Mouse (Mus musculus) hematopoietic stem cell, adult 5-6 weeks (primary cell): Measurements from ENCODE around the gene Hip1r. TPM values are rescaled to one million over a fixed set of nuclear protein-coding genes. Genes with fewer than 3 reads are reported as not detected.
A peak's percentile ranks its signal among the peaks of the same experiment; 100 is the strongest.
"Not testable (repeated sequence)": the region's sequence is repeated elsewhere in the genome, so short reads cannot be mapped to it uniquely, and the experiment has no call there.

Experiments
- ATAC-seq, 2 experiments: fragments of 125-278 bp in 1 of 2; replicated peaks in 1 of 2; 2 replicates each; pipeline ENCODE4 v1.8.0; 2016 to 2017; ENCODE audit warnings: inconsistent platforms in 2 of 2, mild to moderate bottlenecking in 2 of 2, moderate number of reproducible peaks in 2 of 2, low read depth in 1 of 2, moderate TSS enrichment in 1 of 2; ENCODE audit not compliant: low FRiP score in 2 of 2, poor library complexity in 2 of 2, severe bottlenecking in 2 of 2, insufficient read depth in 1 of 2, low TSS enrichment in 1 of 2
- total RNA-seq: library from RNA; stranded (forward); fragments of 172-1452, 232-1000 nt; gene quantifications from 2 replicates; pipeline ENCODE4 v1.2.3, GENCODE M21; 2017

Gene Hip1r
- total RNA-seq, 1 experiment from 2014 or later: 47.0 TPM

DNA sequence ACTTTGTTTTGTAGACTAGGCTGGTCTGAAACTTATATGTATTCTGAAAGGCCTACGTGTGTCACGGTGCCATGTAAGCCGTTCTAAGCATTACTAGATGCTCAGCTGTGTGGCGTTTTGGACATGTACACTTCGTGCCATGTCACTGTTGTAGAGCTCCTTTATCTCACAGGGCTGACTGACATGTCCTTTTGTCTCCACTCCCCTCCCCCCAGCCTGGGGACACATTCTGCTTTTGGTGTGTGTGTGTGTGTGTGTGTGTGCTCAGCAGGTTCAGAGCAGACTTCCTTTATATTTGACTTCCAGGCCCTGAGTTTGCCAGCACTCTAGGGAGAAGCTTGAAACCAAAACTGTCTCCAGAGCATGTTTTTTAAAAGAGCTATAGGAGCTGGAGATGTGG, 63.4 kb downstream of the Hip1r start:
- ATAC-seq: peak in 1 of 2 experiments; percentile 15; a peak in 1 of 4 replicates

DNA sequence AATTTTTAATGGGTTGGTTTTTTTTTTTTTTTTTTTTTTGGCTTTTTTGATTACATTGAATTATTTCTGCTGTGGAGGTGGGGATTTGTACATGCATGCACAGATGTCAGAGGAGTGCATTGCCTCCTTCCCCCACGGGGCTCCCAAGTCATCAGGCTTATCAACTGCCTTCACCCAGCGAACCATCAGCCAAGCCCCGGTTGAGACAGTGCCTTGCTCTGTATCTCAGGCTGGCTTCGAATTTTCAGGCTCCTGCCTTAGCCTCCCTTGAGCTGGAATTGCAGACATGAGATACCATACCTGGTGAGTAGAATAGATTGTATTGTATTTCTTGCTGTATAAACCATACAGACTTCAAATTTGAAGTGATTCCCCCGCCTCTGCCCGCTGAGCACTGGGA, 66.2 kb downstream of the Hip1r start:
- no peak for ATAC-seq

DNA sequence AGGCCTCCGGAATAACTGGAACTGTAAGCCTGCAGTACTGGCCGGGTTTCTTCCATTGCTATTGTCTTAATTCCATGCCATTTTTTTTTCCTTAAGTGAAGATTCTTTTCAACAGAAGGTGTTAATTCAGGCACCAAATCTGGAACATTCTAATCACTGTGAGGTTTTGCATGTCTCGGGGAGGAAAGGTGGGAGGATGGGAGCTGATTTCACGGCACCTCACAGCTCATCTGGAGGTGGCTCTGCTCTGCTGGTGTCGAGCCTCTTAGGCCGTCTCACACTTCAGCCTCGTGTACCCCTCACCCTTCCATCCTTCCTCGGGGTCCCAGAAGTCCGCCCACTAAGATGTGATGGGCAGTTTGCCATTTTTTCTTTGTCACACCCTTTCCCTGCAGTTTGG, 67.7 kb downstream of the Hip1r start:
- no peak for ATAC-seq

DNA sequence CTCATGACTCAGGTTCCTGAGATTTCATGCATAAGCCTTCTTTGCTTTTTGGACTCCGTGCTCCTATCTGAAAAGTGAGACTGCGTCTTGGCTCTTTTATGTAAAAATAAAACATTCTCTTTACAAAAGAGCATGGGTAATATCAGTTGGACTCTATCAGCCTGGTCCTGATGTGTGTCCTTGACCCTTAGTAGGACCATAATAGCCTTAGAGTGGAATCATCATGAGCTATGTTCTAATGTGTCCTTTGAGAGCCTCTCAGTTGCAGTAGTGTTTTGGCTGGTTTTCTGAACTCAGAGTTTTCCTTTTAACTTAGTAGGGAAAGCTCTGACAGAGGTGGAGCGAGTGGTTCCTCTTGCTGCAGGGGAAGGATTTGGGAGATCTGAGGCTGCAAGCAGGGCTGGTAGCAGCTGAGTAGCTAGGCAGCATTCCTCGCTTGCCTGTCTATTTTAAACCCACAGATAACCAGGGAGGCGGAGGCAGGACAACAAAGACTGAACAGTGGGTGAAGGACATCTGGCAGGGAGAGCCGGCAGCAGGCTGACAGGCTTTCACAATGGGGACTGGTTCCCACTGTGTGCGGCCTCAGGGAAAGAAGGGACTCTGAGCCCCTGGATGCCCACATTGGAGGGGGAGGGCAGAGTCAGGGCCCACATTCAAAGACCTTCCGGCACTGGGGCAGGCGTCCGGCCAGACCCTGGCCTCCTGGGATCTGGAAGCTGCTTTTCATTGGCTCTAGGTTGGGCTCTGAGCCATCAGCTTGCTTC, 70.0 kb downstream of the Hip1r start:
- no peak for ATAC-seq

DNA sequence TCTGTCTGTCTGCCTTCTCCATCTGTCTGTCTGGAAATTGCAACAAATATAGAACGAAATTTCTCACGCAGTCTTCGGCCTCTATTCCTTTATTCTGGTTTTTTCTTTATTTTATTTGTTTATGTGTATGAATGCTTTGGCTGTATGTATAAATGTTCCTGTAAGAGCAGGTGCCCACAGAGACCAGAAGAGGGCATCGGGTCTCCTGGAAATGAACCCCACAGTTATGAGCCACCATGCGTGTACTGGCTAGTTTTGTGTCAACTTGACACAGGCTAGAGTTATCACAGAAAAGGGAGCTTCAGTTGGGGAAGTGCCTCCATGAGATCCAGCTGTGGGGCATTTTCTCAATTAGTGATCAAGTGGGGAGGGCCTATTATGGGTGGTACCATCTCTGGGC, 70.6 kb downstream of the Hip1r start:
- no peak for ATAC-seq

DNA sequence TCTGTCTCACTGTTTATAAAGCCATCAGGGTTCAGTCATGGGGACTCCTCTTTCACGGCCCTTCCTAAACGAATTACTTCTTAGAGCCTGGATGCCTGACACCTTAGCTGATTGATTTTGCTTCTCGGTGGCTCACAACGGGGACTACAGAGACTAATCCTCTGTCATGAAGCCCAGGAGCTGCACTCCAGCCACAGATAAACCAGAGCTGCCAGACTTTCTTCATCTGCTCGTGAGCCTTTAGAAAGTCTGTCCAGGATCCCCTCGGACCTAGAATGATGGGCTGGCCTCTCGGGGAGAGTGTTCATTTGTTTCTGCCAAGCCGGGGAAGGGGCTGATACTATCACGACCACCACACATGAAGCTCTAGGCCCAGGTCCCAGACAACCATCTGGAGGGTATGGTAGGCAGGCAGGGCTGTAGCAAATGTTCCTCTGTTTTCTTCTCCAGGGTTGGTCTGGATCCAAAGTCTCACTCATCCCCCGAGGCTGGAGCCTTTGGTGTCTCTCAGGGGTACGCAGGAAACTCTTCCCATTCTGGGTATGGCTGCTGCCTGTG, 72.1 kb downstream of the Hip1r start:
- no peak for ATAC-seq

DNA sequence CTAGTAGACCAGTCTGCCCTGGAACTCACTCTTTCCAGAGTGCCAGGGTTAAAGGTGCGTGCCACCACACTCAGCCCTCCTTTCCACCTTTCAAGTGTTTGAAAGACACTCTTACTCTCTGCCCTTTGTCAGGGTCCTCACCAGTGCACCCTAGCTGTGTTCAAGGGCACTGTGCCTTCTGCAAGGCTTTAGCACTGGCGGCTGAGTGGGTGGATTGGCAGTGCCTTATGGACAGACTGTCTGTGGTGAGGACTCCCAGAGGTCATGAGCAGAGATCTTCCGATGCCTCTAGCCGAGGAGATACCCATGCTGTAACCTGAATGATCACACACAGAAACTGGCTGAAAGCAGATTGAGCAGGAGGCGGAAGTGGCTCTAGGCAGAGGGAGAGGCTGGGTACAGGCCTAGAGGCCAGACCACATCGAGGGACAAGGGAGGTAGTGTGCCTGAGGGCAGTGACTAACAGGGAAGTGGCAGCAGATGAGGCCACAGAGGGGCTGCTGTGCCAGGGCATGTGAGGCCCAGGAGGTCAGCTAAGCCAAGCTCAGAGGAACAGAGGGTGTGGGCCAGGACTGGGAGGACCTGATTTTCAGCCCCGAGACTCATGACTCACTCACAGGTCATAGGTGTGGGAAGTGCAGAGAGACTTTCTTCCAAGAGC, 73.4 kb downstream of the Hip1r start:
- peak; percentile 71 to 80 for ATAC-seq

DNA sequence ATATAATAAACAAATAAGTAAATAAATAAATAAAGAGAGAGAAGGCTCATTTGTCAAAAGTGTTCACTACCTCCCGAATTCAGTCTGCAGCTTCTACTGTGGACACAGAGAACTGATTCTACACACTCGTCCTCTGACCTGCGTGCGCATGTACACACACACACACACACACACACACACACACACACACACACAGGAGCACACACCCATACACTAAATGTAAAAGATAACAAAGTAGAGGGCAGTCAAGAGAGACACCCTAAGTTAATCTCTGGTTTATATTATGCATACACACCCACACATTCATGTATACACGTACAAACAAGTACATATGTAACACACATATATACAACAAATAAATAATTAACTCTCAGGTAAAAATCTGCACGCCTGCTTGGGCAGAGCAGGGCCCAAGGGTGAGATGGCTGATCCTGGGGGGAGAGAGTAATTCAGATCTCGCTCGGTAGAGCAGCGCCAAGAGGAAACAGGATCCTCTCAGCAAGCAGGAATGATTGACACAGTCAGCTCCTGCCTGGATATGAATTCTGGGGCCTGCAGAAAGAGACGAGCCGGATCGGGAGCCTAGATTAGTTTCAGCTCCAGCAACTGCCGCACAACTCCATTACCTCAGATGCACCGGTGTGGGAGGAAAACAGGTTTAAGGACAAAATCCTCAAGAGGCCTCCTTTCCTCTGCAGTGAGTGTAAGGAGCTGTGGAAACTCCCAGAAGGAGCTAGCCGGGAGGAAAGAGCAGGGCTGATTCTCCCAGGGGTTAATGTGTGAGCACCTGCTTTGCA, 76.0 kb downstream of the Hip1r start:
- no peak for ATAC-seq

DNA sequence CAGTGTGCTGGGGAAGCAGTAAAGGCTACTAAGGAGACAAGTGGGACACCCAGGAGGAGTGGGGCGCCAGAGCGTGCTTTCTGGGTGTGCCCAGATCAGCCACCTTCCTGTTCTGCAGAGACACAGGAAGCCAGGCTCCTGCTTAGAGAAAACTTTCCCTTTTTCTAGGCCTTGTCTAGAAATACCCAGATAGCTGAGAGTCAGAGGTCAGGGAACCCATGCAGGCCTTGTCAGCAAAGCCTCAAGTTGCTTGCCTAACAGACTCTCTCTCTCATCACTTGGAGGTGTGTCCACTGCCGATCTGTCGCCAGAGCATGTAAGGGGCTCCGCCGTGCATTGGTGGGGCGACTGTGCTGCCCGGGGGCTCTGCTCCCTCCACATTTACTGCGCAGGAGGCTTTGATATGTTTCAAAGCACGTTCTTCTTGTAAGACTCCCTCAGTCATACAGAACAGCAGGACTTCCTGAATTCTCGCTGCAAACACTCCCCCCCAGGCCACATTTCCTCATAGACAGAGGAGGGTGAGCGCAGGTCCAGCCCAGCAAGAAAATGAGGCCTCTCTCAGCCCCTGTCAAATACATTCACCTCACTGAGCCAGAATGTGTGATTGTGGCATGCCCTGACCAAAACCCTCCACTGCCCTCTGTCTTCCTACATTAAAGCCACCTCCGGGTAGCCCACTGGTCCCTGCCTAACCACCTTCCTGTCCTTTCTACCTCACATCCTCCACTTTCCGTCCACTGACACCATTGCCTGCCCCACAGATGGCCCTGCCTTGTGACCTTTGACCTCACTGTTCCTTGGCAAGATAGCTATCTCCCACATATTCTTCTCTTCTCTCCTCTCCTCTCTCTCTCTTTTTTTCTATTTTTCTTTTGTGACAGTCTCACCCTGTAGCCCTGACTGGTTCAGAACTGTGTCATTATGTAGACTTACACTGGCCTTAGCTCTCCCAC, 76.9 kb downstream of the Hip1r start:
- ATAC-seq: peak in 1 of 2 experiments; percentile 25; a peak in 2 of 4 replicates

DNA sequence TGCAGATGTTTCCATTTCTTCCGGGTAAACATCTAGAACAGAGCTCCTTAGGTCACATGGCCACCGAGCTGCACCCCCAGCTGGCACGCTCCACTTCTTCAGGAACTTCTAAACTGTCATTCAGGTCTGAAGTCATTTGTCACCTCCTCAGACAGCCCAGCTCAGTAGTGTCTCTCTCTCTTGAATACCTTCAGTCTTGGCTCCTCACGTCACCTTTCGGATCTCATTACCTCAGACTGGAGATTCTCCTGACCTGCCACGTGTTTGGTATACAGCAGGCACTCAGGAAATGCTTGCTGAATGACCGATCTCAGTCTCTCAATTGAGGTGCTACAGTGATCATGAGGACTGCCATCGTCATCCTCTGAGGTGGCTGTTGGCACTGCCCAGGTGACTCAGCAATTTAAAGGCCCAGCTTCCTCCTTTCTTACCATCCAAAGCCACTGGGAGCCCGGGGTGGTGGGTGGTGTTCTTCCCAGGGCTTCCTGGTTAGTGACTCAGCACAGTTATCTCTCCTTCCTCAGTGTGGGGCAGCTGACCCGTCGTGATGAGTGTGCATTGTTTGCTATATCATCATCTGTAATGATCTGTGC, 78.6 kb downstream of the Hip1r start:
- peak; percentile 82 to 90 for ATAC-seq

DNA sequence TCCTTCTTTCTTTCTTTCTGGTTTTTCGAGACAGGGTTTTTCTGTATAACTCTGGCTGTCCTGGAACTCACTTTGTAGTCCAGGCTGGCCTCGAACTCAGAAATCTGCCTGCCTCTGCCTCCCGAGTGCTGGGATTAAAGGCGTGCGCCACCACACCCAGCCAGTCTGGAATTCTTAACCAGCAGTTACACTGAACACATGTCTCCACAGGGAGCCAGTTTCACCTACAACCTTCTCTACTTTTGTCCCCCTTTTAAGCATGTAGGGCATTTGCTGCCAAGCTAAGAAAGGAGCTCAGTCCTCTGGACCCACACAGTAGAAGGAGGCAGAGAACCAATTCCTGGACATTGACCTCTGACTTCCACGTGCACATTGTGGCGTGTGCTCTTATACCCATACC, 79.2 kb downstream of the Hip1r start:
- not testable (repeated sequence) for ATAC-seq

Other genes with a start within 250 kb of the Hip1r start
- gene Rsrc2, start 224.2 kb upstream of the Hip1r start, total RNA-seq: 376 and 381 TPM in 2 replicates
- gene Kntc1, start 223.9 kb upstream of the Hip1r start, total RNA-seq: 37.5 and 38.5 TPM in 2 replicates
- gene Hcar2, start 108.1 kb upstream of the Hip1r start, total RNA-seq: 9.5 and 10.4 TPM in 2 replicates
- gene Hcar1, start 93.6 kb upstream of the Hip1r start, total RNA-seq: not detected in 2 replicates
- gene Denr, start 66.5 kb upstream of the Hip1r start, total RNA-seq: 79.2 and 86.1 TPM in 2 replicates
- 2.9 and 4.6 TPM in 2 replicates for gene Gm43518, start 46.2 kb upstream of the Hip1r start, total RNA-seq
- gene Ccdc62, start 42.9 kb upstream of the Hip1r start, total RNA-seq: 4.9 and 6.2 TPM in 2 replicates
- gene Vps37b, start 58.6 kb downstream of the Hip1r start, total RNA-seq: 20.4 and 22.2 TPM in 2 replicates
- gene Abcb9, start 122.2 kb downstream of the Hip1r start, total RNA-seq: 0.84 and 2.4 TPM in 2 replicates
- 7.9 and 13.8 TPM in 2 replicates for gene Ogfod2, start 138.7 kb downstream of the Hip1r start, total RNA-seq
- gene Arl6ip4, start 142.5 kb downstream of the Hip1r start, total RNA-seq: 81.3 and 90.1 TPM in 2 replicates